Mouse (Mus musculus): ENCODE results near the gene Grb7. TPM values are rescaled to one million over a fixed set of nuclear protein-coding genes. Genes with fewer than 3 reads are reported as not detected.

The Grb7 gene
- polyA plus RNA-seq, 1 experiment: 1.2 TPM

- H3K36me3 ChIP-seq (ENCODE audit: control insufficient read depth, insufficient read depth, low read length): peaks cover 1% of the 10 kb centered on the region; the same call in 1 of the 2 replicates
- DNase-seq (ENCODE audit: low read depth in 1 of 2, low spot score in 2 of 2): peak; percentile 77 to 83
- H3K27me3 ChIP-seq (ENCODE audit: control insufficient read depth, insufficient read depth, low read length): no peaks in the 10 kb centered on the region
- peak overlapping the region; percentile 58; the same call in 1 of the 2 replicates for H3K4me3 ChIP-seq (ENCODE audit: extremely low read depth, insufficient read depth, insufficient read length)
- no peak for TF ChIP-seq CTCF (IDR thresholded peaks at IDR 0.05; ENCODE audit: extremely low read depth, insufficient read depth, insufficient read length, insufficient replicate concordance)
- TF ChIP-seq POLR2A (IDR thresholded peaks at IDR 0.05; ENCODE audit: low read depth, low read length): no peak
- peak overlapping the region; percentile 100 for H3K27ac ChIP-seq (ENCODE audit: insufficient read depth, low read length)
- peaks cover 51% of the 10 kb centered on the region for H3K4me1 ChIP-seq (ENCODE audit: control insufficient read depth, insufficient read depth, insufficient read length)
- 12% methylated on average over 11 of the region's 11 CpGs for WGBS
Measured at GRCm38 (mm10) chr11:98459071-98459741, 13.0 kb downstream of the Grb7 start.

- H3K27ac ChIP-seq (ENCODE audit: insufficient read depth, low read length): peak overlapping the region; percentile 100
Measured at GRCm38 (mm10) chr11:98459860-98460259, 13.7 kb downstream of the Grb7 start.

DNA sequence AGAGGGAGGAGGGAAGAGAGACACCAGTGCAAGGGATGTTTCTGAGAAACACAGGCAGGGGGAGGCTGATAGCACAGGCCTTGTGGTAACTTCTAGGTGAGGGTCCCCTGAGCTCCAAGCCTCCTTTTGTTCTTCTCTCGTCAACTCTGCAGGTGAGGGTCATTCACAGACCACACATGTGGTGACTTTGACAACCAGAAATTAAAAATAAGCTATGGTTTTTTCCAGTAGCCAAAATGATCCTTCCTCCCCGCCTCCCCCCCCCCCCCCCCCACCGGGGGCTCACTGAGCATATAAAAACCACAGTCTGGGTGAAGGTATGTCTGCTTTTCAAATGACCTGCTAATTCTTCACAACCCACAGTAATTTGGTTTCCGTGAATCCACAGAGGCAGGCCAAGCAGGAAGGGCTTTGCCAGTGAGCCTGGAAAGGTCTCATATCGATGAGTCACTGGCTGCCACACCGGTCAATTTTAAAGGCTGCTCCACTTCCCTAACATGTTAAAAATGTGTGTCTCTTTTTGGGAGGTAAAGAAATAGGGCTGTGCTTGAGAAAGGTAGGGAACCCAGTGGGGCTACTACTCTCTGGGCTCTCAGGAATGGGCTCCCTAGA is 15.0 kb downstream of the Grb7 start:
- no peak overlapping the region for H3K4me3 ChIP-seq (ENCODE audit: extremely low read depth, insufficient read depth, insufficient read length)
- 7% methylated on average over 6 of the region's 6 CpGs for WGBS
- no peak for TF ChIP-seq POLR2A (IDR thresholded peaks at IDR 0.05; ENCODE audit: low read depth, low read length)
- TF ChIP-seq CTCF (IDR thresholded peaks at IDR 0.05; ENCODE audit: extremely low read depth, insufficient read depth, insufficient read length, insufficient replicate concordance): no peak
- peaks cover 60% of the 10 kb centered on the region for H3K4me1 ChIP-seq (ENCODE audit: control insufficient read depth, insufficient read depth, insufficient read length)
- H3K27ac ChIP-seq (ENCODE audit: insufficient read depth, low read length): peak overlapping the region; percentile 86
- H3K36me3 ChIP-seq (ENCODE audit: control insufficient read depth, insufficient read depth, low read length): peaks cover 7% of the 10 kb centered on the region
- H3K27me3 ChIP-seq (ENCODE audit: control insufficient read depth, insufficient read depth, low read length): no peaks in the 10 kb centered on the region
- DNase-seq (ENCODE audit: low read depth in 1 of 2, low spot score in 2 of 2): no peak

More at GRCm38 (mm10) chr11:98459860-98460259, 13.7 kb downstream of the Grb7 start:
- Histone ChIP-seq H3K4me1 (ENCODE audit: control insufficient read depth, insufficient read depth, insufficient read length) (peaks cover 58% of the 10 kb centered on the region), H3K4me3 (ENCODE audit: extremely low read depth, insufficient read depth, insufficient read length) (no peak overlapping the region), H3K27me3 (ENCODE audit: control insufficient read depth, insufficient read depth, low read length) (no peaks in the 10 kb centered on the region), H3K36me3 (ENCODE audit: control insufficient read depth, insufficient read depth, low read length) (peaks cover 1% of the 10 kb centered on the region; the same call in 1 of the 2 replicates)
- DNase-seq (ENCODE audit: low read depth in 1 of 2, low spot score in 2 of 2): no peak
- TF ChIP-seq POLR2A (IDR thresholded peaks at IDR 0.05; ENCODE audit: low read depth, low read length) (no peak), CTCF (IDR thresholded peaks at IDR 0.05; ENCODE audit: extremely low read depth, insufficient read depth, insufficient read length, insufficient replicate concordance) (no peak)
- WGBS: 63% methylated on average over 9 of the region's 9 CpGs

- no peak for TF ChIP-seq CTCF (IDR thresholded peaks at IDR 0.05; ENCODE audit: extremely low read depth, insufficient read depth, insufficient read length, insufficient replicate concordance)
- Histone ChIP-seq H3K36me3 (ENCODE audit: control insufficient read depth, insufficient read depth, low read length) (peaks cover 13% of the 10 kb centered on the region), H3K27me3 (ENCODE audit: control insufficient read depth, insufficient read depth, low read length) (no peaks in the 10 kb centered on the region), H3K4me1 (ENCODE audit: control insufficient read depth, insufficient read depth, insufficient read length) (peaks cover 54% of the 10 kb centered on the region), H3K27ac (ENCODE audit: insufficient read depth, low read length) (peak overlapping the region; percentile 80), H3K4me3 (ENCODE audit: extremely low read depth, insufficient read depth, insufficient read length) (no peak overlapping the region)
- WGBS: 66% methylated on average over 6 of the region's 6 CpGs
- no peak for DNase-seq (ENCODE audit: low read depth in 1 of 2, low spot score in 2 of 2)
Measured at GRCm38 (mm10) chr11:98462255-98462654, 16.1 kb downstream of the Grb7 start.

GRCm38 (mm10) chr11:98463911-98464310 is 17.7 kb downstream of the Grb7 start:
- Histone ChIP-seq H3K4me1 (ENCODE audit: control insufficient read depth, insufficient read depth, insufficient read length) (peaks cover 51% of the 10 kb centered on the region; the same call in 1 of the 2 replicates), H3K27ac (ENCODE audit: insufficient read depth, low read length) (peak overlapping the region; percentile 71), H3K27me3 (ENCODE audit: control insufficient read depth, insufficient read depth, low read length) (no peaks in the 10 kb centered on the region), H3K36me3 (ENCODE audit: control insufficient read depth, insufficient read depth, low read length) (peaks cover 22% of the 10 kb centered on the region), H3K4me3 (ENCODE audit: extremely low read depth, insufficient read depth, insufficient read length) (no peak overlapping the region)
- 44% methylated on average over 9 of the region's 9 CpGs for WGBS
- DNase-seq (ENCODE audit: low read depth in 1 of 2, low spot score in 2 of 2): peak in 1 of 2 experiments; percentile 29
- TF ChIP-seq POLR2A (IDR thresholded peaks at IDR 0.05; ENCODE audit: low read depth, low read length) (no peak), CTCF (IDR thresholded peaks at IDR 0.05; ENCODE audit: extremely low read depth, insufficient read depth, insufficient read length, insufficient replicate concordance) (no peak)

- DNase-seq (ENCODE audit: low read depth in 1 of 2, low spot score in 2 of 2): no peak
- TF ChIP-seq CTCF (IDR thresholded peaks at IDR 0.05; ENCODE audit: extremely low read depth, insufficient read depth, insufficient read length, insufficient replicate concordance) (no peak), POLR2A (IDR thresholded peaks at IDR 0.05; ENCODE audit: low read depth, low read length) (no peak)
- Histone ChIP-seq H3K27me3 (ENCODE audit: control insufficient read depth, insufficient read depth, low read length) (no peaks in the 10 kb centered on the region), H3K4me3 (ENCODE audit: extremely low read depth, insufficient read depth, insufficient read length) (no peak overlapping the region), H3K4me1 (ENCODE audit: control insufficient read depth, insufficient read depth, insufficient read length) (peaks cover 46% of the 10 kb centered on the region; the same call in 1 of the 2 replicates), H3K36me3 (ENCODE audit: control insufficient read depth, insufficient read depth, low read length) (peaks cover 24% of the 10 kb centered on the region), H3K27ac (ENCODE audit: insufficient read depth, low read length) (peak overlapping the region; percentile 71)
- WGBS: 50% methylated on average over 6 of the region's 6 CpGs
Measured at GRCm38 (mm10) chr11:98464516-98464915, 18.3 kb downstream of the Grb7 start.

All from spleen, adult 2 months (tissue).